Mouse (Mus musculus) adipose tissue, adult 10 weeks (tissue): Measurements from ENCODE around the gene Eya3. TPM values are rescaled to one million over a fixed set of nuclear protein-coding genes. Genes with fewer than 3 reads are reported as not detected.

Experiments used
- polyA plus RNA-seq: library from polyadenylated mRNA; stranded (reverse); fragments of 350-450 nt; fragmentation: Illumina TruSeq; extraction: RNeasy Lipid Tissue Mini Kit (QIAGEN cat#74804); gene quantifications from one replicate; pipeline ENCODE4 v1.2.3, GENCODE M21; 2014; ENCODE audit warnings: low read depth, low replicate concordance

The Eya3 gene
- 16.1 TPM for polyA plus RNA-seq

DNA sequence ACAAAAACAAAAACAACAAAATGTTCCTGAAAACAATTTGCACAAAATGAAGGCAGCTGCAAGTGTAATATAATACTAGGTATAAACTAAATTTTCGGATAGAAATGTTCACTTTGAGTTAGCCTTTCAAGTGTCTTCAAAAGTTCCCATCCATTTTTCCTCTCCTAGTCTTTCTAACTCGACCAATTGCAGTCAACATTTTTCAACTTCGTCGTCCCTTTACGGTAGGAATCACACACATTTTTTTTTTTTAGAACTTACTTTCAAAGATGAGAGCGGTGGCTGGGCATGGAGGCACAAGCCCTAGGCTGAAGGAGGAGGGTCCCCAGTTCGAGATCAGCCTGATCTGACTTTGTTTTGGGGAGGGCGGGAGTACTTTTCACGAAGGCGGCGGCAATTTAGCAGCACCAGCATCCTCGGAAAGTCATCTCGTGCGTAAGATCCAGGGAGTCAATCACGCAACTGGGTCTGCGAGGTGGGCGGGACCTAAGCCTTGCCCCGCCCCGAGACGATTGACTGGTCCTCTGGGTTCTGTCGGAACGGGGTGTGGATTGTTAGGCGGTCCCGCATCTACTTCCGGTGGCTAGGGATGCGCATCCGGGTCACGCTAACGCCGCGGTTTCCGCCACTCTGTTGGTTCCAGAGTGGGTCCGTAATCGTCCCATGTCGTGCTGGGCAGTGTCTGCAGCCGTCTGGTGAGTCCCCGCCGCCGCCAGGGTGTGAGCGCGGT is at the start of gene Eya3:
Eya3 (plus strand) TSS at position 527 of the 730 bp plus-strand sequence.

DNA sequence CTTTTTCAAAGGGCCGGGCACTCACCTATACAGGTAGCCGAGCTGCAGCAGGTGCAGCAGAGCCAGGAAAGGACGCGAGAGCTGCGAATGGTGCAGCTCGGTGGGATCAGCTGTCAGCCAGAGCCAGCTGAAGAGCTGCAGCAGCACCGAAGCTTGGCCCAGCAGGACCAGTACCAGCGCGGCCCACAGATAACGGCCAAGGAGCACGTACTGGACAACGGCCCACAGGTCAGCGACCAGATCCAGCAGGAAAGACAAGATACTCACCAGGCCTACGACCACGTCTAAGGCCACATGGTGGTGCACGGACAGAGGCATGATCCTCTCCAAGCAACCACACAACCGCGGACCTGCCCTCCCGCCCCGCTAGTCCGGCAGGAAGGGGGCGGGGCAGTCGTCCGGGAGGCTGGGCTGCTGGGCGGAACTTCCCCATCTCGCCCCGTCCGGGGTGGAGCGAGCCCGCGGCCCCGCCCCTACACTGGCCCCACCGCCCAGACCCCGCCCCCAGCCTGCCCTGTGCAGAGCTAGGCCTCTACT is 93.4 kb downstream of the Eya3 start, which contains the start of gene Xkr8:
Xkr8 (minus strand) TSS at position 399 of the 537 bp plus-strand sequence.

DNA sequence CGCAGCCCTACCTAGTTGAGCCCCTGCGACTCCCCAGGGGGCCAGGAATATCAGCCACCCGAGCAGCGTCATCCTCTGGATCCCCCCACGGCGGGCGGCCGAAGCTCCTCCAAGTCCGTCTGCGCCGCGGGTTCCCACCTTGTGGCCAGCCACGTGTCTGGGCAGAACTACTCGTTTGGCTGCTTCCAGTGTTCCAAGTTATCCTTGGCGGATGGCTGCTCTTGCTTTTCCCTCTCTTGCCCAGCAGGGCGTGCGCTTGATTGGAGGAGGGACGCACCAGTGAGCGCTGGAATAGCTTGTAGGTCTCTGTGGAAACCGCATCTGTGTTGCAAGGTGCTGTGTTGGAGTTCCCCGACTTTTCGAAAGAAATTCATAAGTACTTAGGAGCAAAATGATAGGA is 118.2 kb downstream of the Eya3 start, which contains the start of gene Smpdl3b:
Smpdl3b (minus strand) TSS at position 279 of the 400 bp plus-strand sequence.

DNA sequence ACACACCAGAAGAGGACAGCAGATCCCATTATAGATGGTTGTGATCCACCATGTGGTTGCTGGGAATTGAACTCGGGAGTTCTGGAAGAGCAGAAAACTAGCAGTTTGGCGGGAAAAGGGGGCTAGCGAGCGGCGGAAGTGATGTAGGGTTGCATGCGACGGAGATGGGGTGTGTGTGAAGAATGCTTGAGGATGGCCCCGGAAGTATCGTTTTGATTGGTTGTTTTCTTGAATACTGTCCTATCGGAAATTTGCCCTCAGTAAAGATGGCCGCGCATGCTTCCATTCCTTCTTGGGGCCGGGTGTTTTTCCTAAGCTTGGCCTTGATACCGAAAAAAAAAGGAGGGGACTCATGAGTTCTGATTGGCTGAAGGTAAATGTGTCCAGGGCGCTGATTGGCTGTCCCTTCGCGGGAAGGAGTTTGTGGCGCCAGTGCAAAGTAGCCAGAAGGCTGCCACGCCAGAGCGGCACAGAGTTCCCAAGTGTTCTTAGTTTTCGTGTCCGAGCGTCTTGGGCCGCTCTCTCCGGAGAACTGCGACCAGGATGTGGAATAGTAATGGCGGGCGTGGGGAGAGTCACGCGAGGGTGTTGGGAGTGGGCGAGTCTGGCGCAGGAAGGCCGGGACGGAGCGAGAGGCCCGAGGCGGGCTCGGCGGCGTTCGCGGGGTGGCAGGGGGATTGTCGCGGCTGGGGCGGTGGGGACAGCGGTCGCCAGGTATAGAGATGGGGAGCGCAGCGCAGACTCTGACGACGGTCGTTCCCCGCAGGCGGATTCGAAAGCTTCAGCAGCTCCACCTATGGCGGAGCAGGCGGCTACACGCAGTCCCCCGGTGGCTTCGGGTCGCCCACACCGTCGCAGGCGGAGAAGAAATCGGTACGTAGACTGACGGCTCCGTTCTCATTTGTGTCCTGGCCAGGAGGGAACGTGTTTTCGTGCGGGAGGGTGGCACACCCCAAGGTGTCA is 129.4 kb downstream of the Eya3 start, which contains the start of gene Rpa2:
Rpa2 (plus strand) TSS at position 419 of the 963 bp plus-strand sequence.

Other genes with a start within 250 kb of the Eya3 start
- gene Phactr4, start 216.5 kb upstream of the Eya3 start, polyA plus RNA-seq: 18.6 TPM
- 6.1 TPM for gene Med18, start 175.1 kb upstream of the Eya3 start, polyA plus RNA-seq
- gene Sesn2, start 128.5 kb upstream of the Eya3 start, polyA plus RNA-seq: 23.7 TPM
- 323 TPM for gene Atpif1, start 105.3 kb upstream of the Eya3 start, polyA plus RNA-seq
- gene Dnajc8, start 103.4 kb upstream of the Eya3 start, polyA plus RNA-seq: 105 TPM
- gene Ptafr, start 74.9 kb upstream of the Eya3 start, polyA plus RNA-seq: 11.8 TPM
- gene Xkr8, start 93.6 kb downstream of the Eya3 start, polyA plus RNA-seq: 5.3 TPM
- 15.6 TPM for gene Smpdl3b, start 118.3 kb downstream of the Eya3 start, polyA plus RNA-seq
- gene Rpa2, start 129.3 kb downstream of the Eya3 start, polyA plus RNA-seq: 18.4 TPM
- gene Themis2, start 157.4 kb downstream of the Eya3 start, polyA plus RNA-seq: 7.7 TPM
- 24.2 TPM for gene Ppp1r8, start 204.2 kb downstream of the Eya3 start, polyA plus RNA-seq
- 56.9 TPM for gene Stx12, start 245.5 kb downstream of the Eya3 start, polyA plus RNA-seq